Mouse (Mus musculus): ENCODE measurements at regions not wholly inside any gene's neighbourhood (a gene's known extent, or its start where the extent isn't known, plus 50 kb on each side); places are given as distances from the start of the nearest gene placed in this dataset.

- TF ChIP-seq CTCF (IDR thresholded peaks at IDR 0.05; ENCODE audit: extremely low read depth, insufficient read depth, low read length) (no peak), POLR2A (IDR thresholded peaks at IDR 0.05; ENCODE audit: extremely low read depth, insufficient read depth, low read length) (no peak)
These were observed 78.7 kb upstream of the Veph1 start for GRCm38 (mm10) chr3:66375088-66375910.

Data from cortical plate, adult 2 months (tissue).